Mouse (Mus musculus) spleen, postnatal 36 days (tissue): ENCODE measurements around the gene Ect2l.

Experiments used
- DNase-seq, 2 experiments: peaks; one replicate each; pipeline ENCODE4 v3.0.0; 2022; ENCODE audit warnings: low spot score in 2 of 2, mixed read lengths in 1 of 2

Ect2l gene

DNA sequence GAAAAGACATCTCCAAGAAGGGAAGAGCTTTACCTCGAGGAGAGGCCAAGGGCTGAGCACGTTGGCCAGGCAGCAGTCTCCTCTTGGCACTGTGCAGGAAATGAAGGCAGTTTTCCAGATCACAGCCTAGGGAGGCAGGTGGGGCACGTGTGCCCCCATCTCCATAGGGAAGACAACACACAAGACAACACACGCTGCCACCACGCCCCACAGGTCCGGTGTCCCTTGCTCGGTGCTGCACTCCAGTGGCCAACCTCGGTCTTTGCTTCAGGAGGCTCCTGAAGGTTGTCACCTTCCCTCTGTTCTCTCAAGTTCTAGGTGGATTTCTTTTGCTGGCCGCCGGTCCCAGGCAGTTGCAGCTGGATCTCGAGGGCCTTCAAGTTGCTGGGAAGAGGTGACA lies at the start of gene Ect2l:
Gene Ect2l, minus strand, starts transcription at position 165 of the 400 bp plus-strand sequence.
- DNase-seq, result no peak

DNA sequence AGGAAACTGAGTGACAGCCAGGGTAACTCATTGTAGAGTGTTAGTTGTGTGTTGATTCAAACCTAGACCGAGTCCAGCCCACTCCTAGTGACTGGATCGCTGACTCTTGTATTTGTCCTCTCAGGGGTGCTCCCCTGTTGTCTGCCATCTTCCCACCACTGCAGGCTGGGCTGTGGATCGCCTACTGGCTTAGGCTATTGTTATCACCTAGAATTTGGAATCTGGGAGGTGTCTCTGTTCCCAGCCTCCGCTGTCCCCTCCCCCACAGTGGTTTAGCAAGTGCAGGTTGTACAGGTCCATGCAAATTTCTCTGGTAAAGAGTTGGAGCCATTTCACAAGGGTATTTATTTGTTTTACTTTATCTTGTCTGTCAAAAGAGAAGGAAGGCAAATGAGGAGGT lies 40.7 kb upstream of the Ect2l start:
- DNase-seq, result no peak

DNA sequence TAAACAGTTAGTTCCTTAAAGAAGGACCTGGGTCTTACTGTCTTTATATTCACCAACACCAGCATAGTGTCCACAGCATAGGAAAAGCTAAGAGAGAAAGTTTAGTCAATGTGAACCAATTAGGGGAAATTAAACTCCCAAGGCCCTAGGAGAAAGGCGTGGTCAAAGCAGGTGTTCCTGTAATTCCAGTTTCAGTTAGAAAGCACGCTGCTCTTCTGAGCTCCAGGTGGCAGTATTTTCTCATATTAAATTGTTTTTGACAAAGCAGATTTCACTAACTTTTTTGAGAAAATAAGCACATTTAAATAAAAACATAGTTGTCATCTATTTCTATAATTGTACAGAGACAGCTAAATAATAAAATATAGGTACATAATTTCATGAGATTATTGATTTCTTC lies 32.9 kb upstream of the Ect2l start:
- peak in 1 of 2 experiments; percentile 16 for DNase-seq

DNA sequence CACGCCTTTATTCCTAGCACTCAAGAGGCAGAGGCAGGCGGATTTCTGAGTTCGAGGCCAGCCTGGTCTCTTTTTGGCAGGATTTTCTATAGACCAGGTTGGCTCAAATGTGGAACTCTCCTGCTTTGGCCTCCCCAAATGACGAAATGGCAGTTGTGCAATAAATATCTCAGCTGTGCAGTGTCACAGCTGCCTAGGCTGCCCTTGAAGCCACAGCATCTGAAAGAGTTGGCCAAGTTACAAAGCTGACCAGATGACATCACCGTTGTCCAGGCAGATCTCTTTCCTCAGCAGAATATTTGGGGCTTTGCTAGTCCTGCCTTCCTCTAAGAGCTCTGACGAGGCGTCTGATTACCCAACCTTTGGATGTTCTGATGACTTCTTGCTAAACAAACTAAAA lies 26.5 kb upstream of the Ect2l start:
- DNase-seq, result no peak

DNA sequence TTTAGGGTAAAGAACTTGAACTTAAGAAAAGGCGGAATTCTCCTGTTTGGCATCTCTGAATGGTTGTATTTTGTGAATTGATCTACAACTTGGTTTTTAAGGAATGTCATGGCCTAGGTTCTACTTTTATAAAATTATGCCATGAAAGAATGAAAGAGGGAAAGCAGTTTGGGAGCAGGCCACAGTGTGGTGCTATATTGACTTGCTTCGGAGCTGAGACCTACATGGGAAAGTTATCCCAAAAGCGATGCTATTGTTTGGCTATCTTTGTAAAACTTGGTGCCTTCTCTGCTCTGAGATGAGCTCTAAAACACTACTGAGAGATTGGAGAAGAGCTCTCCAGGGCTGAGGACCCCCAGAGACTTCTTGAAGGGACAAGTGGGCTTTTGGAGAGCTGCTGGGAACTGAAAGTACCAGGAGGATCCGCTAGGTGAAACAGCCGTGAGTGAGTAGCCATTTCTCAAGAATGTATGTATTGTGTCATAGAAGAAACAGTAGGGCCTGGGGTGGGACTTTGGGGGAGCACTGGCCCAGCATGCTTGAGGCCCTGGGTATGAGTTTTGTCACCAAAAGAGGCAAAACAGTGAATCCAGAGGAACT lies 25.7 kb upstream of the Ect2l start:
- no peak for DNase-seq

DNA sequence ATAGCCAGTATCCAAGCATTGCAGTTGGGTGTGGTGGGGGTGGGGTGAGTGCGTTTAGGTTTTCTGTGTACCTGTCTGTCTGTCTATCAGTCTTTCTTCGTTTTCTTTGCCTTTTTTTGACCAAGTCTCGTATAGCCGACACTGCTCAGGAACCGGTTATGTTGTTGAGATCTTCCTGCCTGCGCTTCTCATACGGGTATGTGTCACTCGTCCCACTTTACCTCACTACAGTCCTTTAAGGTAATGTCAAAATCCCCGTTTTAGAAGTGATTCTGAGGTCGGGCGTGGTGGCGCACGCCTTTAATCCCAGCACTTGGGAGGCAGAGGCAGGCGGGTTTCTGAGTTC lies 24.7 kb upstream of the Ect2l start:
- DNase-seq, result no peak

DNA sequence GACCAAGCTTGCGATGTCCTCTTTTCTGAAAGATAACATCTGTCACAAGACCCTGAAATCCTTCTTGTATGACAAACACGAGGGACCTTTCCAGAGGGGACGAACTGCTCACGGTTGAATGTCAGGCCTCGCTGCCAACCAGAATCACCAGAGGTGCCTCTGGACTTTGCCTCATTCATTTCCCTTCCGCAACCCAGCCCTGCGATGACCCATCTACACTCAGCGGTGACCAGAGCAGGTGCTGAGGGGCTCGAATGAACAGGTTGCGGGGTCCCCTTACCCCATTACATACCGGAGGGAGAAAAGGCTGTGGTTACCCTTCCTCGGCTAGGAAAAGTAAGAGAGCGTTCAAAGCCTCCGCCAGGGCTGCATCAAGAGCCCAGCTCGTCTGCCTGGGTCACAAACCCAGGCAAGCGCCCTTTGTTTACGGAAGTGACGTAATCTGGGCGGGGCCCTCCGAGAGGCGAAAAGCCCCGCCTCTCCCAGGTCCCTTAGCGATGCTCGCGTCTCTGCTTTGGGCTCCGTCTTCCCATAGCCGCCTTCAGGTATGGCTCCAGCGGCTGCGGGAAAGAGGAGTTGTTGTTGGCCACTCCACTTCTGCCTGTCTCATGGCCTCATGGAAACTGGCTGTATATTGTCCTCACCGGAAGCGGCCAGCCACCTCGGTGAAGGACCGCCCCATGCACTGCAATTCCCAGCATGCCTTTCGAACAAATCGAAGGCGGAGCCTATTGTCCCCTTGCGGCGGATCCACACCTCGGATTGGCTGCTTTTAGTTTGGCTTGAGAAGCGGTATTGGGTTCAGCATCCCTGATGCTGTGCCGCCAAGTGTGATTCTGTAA lies 24.1 kb upstream of the Ect2l start, which contains the start of gene Ccdc28a:
Gene Ccdc28a, minus strand, starts transcription at position 439 of the 842 bp plus-strand sequence.
- peak; percentile 91 to 93 for DNase-seq

DNA sequence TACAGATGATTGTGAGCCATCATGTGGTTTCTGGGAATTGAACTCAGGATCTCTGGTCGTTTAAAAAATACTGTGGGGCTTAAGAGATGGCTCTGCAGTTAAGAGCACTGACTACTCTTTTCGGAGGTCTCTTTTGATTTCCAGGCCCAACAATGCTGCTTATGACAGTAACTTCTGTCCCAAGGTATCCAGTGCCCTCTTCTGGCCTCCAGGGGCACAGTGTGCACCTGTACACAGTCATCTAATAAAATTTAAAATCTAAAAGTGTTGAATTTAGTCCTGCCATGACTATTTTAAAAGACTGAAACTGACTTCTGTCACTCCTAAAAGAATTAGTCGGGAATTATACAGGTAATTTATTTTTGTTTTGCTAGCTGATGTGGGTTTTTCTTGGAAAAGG lies 23.2 kb upstream of the Ect2l start:
- no peak for DNase-seq

DNA sequence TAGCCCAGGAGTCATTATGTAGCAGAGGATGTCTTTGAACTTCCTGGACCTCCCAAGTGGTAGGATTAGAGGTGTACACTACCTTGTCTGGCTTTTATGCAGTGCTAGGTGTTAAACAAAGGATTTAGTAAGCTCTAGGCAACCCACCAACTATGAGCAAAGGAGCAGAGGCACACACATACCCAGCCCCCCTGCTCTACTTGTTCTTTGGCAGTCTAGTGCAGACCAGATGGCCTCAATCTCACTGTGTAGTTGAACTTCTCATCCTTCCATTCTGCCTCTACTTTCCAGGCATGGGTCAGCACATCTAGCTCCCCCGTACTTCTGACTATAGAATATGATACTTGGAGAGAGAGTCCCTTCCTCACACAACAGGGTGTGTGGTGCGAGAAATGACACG lies 13.7 kb upstream of the Ect2l start:
- DNase-seq, result no peak

DNA sequence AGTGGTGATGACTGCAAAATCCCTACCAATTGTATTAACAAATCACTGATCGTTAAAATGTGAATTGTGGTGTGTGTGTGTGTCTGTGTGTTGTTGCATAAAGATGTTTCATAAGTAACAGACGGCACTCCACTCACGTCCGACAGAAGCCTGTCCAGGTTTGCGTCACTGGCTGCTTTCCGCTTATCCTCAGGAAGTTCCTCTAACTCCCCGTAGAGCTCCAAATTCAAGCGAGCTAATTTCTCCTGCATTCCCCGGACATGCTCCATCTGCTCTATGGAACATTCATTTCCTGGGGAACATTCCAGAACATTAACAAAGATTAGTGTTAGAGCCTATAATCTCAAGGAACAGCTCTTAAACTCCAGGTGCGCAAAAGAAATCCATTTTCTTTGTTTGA lies 8.7 kb upstream of the Ect2l start:
- no peak for DNase-seq

DNA sequence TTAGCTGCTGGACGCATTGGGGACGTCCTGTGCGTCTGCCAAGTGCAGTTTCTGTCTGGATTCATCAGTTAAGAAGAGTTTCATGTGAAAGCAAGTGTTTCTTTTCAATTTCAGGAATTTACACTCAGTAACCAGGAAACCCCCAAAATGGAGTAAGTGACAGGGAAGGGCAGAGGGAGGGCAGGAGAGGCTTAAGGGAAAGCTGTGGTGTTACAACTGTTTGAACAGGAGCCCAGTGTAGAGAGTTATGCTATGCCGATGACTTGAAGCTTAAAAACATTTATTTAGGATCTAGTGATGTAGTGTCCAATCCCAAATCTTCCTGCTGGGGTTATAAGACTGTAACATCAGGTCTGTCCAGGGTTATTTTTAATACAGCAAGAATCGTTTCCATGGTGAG lies 3.4 kb upstream of the Ect2l start:
- DNase-seq, result no peak

DNA sequence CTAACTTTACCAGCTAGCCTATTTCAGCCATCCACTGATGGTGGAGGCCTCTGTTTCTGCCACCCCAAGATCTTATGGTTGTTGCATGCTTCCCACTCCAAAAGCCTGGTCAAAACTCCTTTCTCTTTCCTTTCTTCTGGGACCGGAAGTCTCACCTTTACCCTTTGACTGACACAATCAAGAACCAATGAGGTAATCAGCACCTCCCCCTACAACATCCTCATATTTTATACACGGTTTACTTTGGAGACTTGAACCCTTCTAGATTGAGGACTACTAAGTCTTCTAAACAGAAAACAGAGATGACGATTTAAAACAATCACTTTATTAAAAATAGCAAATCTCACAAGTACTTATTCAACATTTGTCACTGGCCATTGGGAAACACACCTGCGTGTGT lies 2.7 kb upstream of the Ect2l start:
- no peak for DNase-seq

DNA sequence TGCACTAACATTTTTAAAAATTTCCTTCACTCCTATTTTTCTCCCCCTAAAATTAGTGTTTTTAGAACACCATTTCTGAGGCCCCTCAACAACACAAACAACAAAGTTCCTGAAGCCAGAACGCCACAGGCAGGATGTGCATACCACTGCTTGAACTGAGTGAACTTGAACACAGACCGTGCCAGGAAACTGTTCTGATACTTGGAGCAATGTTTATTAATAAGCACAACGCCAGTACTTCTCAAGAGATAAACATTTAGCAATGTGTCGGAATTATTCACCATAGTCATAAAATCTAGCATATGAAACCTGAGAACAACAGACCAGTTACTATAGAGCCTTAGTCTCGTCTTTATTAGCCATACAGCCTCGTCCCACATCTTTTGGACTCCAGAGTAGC lies 571 bp downstream of the Ect2l start:
- DNase-seq, result no peak

DNA sequence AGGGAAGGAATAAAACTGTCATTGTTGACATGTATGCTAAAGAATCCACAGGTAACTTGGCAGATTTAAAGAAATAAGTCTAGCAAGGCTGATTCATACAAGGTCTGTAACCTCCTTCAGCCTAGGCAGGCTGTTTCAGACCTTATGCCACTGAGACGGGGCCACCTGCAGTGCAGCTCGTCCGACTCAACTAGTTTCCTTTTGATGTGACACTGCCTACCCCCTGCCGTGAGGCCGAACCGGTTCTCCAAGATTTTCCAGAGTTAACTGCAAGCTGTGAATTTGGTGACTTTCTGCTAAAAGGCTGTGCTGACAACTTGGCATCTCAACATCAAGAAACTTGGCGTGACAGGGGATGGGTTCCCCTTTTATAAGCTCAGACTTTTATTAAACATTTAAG lies 6.6 kb downstream of the Ect2l start:
- DNase-seq, result no peak

DNA sequence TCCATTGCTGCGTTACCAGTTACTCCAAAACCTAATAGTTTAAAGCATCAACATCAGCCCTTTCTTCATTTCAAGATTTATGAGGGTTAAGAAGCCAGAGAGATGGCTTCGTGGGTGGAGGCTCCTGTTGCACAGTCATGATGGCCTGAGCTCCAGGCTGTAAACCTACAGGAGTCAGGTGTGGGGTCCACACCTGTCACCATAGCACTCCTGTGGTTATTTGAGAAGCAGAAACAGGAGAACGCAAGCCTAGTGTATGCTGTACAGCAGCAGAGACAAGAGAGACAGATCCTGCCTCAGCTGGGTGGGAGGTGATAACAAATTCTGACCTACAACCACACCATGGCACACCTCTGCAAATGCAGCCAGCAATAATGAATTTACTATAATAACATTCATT lies 8.3 kb downstream of the Ect2l start:
- DNase-seq, result no peak

DNA sequence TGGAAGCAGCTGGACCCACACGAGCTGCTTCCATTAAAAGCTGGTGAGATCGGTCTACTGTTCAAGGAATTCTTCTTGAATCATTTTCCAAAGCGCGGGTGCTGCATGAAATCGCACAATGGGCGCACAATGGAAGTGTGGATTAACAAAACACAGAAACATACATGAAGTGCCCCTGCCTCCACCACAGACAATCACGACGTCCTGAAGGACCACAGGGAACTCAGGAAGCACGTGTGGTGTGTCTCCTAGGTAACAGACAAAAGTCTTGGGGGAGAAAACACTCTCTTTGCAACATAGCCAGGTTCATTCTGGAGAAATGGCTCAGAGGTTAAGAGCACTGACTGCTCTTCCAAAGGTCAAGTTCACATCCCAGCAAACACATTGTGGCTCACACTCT lies 10.0 kb downstream of the Ect2l start:
- DNase-seq, result no peak

DNA sequence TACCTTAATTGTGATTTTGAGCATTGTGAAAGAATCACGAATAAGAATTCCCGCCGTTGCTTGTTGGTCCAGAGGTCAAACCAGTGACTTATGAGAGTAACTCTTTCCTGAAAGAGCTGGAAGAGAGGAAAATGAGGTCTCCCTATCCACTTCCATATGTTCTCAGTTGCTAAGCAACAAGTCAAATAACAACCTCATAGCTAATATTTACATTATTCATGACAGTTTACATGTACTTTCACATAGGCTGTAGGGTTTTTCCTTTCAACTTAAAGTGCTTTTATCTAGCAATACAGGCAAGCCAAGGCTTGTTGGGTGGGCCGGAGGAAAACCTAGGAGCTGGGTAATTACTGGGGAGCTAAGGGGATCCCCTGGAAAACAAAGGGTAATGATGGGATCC lies 10.8 kb downstream of the Ect2l start:
- no peak for DNase-seq

DNA sequence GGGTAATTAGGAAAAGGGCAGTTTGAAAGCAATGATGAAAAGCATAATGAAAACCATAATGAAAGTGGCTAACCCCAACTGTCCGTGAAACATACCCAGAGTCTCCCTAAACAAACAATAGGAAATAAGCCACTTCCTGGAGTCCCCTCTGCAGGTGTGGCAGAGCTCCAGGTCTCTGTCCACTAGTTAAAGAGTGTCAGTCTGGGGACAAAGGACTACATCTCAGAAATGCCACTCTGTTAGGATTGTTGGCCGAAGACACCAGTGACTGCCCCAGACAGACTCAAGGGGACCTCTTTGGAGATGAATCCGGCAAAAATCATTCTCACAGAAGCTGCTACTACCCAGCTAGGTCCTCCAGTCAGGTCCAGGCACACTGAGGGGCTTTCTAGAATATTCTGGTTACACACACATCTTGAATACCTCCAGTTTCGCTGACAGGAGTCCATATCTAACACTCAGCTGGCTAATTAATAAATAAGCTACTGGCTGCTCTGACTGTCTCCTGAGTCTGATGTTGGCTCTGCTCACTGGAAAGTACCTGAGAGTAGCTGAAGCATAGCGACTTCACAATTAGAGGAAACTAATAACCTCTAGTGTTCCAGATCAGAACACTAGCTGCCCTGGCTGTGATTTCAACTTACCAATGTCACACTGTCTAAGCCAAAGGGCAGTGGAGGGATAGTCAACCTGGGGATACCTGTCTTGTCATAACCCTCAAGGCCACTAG lies 12.2 kb downstream of the Ect2l start:
- DNase-seq, result no peak

DNA sequence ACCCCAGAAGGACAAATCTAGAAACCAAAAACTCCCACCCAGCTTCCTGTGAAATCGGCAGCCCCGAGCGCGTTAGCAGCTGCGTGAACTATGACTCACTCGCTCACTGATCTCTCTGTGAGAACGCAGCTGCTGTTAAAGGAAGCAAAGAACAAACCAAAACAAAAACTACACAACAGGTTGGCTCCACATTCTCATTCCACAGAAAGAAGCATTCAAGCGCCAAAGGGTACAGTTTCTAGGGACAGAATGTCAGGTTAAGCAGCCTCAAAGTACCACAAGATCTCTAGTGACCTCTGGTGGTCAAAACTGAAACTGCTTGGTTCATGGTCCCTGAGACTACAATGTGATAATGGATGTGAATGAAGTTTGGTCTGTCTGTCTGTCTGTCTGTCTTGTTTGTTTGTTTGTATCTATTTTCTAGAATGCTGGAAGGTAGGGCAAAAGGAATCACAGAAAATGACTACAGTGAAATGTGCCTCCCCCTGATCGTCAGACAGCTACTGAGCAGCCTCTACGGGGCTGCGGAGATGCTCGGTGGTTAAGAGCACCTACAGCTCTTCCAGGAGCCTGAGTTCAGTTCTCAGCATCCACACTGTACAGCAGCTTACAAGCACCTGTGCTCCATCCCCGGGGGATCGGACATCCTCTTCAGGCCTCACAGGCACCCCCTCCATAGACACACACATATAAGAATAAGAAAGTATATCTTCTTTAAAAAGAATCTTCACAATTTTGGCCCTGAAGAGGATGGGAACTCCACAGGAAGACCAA lies 13.3 kb downstream of the Ect2l start:
- DNase-seq, result peak; percentile 45 to 56

DNA sequence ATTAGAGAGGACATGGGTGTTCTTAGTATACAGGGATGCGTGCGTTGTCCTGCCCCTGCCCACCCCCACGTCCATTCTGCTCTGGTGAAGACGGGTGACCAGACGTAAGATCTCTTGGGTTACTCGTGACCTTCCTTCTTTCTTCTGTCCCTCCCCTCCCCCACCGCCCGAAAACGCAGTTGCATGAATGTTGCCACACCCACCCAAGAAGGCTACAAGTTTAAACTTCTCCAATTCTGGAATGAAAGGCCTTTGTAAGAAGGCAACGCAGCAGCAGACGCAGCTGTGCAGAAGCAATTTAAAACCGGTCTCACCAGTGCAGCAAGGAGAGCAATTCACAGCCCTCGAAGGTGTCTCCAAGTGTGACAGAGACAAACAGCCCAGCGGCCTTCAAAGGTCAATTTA lies 16.0 kb downstream of the Ect2l start:
- DNase-seq, result peak in 1 of 2 experiments; percentile 15

DNA sequence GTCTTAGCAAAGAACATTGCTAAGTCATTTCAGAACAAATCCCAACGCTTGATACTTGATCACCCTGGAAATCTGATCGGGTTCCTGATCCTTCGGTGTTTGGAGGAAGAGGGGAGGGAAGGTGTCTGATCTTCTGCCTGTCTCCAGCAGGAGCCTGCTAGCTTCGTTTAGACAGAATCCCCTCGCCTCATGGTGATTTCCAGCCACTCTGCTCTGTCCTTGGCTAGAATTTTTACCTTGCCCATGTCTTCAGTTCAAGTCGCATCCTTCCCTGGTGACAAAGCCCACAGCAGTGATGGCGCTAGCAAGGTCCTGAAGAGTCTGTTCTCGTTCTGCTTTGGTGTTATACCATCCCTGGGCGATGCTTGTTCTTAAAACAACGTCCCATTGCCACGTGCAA lies 16.5 kb downstream of the Ect2l start:
- DNase-seq, result no peak

DNA sequence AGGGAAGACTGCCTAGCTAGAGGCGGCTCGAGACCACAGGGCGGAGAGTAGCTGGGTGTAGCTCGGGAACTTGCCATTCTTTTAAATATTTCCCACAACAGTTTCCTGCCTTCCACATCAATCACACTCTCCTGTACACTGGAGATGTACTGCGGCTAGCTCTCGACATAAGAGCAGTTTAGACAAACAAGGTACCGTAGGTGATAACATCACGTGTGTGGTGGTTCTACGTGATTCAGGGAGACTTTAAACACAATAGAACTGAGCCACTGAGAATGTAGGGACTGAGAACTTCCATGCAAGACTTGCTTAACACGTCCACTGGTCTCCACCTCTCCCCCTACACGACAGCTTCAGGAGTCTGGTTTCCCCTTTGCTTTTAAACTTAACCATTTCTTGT lies 17.5 kb downstream of the Ect2l start:
- no peak for DNase-seq
